Mouse (Mus musculus) right cerebral cortex, adult 18-20 months (tissue): ENCODE measurements at regions not wholly inside any gene's neighbourhood (a gene's known extent, or its start where the extent isn't known, plus 50 kb on each side); places are given as distances from the start of the nearest gene placed in this dataset.
A peak's percentile ranks its signal among the peaks of the same experiment; 100 is the strongest.

Source experiments
- DNase-seq: peaks from one replicate; pipeline ENCODE4 v3.0.0; 2022; ENCODE audit warnings: mixed read lengths

GRCm38 (mm10) chr12:73830122-73830521 lies 71.1 kb upstream of the Hif1a start:
- no peak for DNase-seq

- no peak for DNase-seq
Observed at GRCm38 (mm10) chr12:73830551-73831203, 70.5 kb upstream of the Hif1a start.

GRCm38 (mm10) chr12:73831204-73831595 lies 70.0 kb upstream of the Hif1a start:
- no peak for DNase-seq

- no peak for DNase-seq
Observed at GRCm38 (mm10) chr12:73831637-73832385, 69.4 kb upstream of the Hif1a start.

GRCm38 (mm10) chr12:73832789-73833188 lies 68.4 kb upstream of the Hif1a start:
- no peak for DNase-seq

GRCm38 (mm10) chr12:73836132-73836531 lies 65.0 kb upstream of the Hif1a start:
- DNase-seq, result no peak

GRCm38 (mm10) chr12:73837036-73837435 lies 64.1 kb upstream of the Hif1a start:
- no peak for DNase-seq

- DNase-seq, result no peak
Observed at GRCm38 (mm10) chr12:73837921-73838320, 63.3 kb upstream of the Hif1a start.

GRCm38 (mm10) chr12:73838330-73838729 lies 62.8 kb upstream of the Hif1a start:
- peak; percentile 6 for DNase-seq

- no peak for DNase-seq
Observed at GRCm38 (mm10) chr12:73842000-73842675, 59.0 kb upstream of the Hif1a start.

GRCm38 (mm10) chr12:73844782-73845181 lies 56.4 kb upstream of the Hif1a start:
- DNase-seq, result no peak

- no peak for DNase-seq
Observed at GRCm38 (mm10) chr12:73846672-73847071, 54.5 kb upstream of the Hif1a start.

- DNase-seq, result no peak
Observed at GRCm38 (mm10) chr12:73847336-73847735, 53.8 kb upstream of the Hif1a start.

- DNase-seq, result no peak
Observed at GRCm38 (mm10) chr12:73850831-73851230, 50.3 kb upstream of the Hif1a start.
